Comparison of ENCODE assay signal across 26 mouse cellular contexts in the genomic region with DNA sequence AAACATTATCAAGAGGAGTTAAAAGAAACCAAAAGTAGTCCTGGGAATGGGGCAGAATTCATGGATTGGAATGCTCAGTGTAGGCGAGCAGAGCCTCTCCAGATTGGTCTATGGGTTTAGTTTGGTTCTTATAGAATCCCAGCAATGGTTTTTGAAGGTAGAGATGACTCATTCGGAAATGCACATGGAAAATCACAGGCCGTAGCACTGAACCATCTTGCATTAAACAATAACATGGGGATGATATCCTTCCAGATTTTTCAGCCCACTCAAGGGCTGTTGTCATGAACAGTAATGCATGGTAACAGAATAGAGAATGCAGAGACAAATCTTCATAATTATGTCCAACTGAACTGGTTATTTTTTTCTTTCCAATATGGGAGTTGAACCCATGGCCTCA.
A peak's percentile ranks its signal among the peaks of the same experiment; 100 is the strongest.
DNase-seq lines count a peak whose midpoint lies in the region; ATAC-seq and TF ChIP-seq lines count a peak whose summit lies in the region.
"Had no signal": no experiment of that assay in that cellular context is flagged by ENCODE, and none has a peak within 500 bp of the region (broad histone marks: within the 10 kb centered on the region; RNA-seq: fewer than 3 reads in every experiment).

No protein-coding gene starts in this region.

- peak; percentile 64; the same call in 1 of the 2 replicates for ATAC-seq in frontal cortex, adult (ENCODE audit: low TSS enrichment)
- ATAC-seq: activated CD4-positive, CD25-positive, alpha-beta regulatory T cell, adult 4 months; CD4-positive, CD25-positive, alpha-beta regulatory T cell, adult 4 months; forebrain, embryonic 14.5 days; forebrain, embryonic 16.5 days; Patski had no signal

- peak overlapping the region; percentile 75 for H3K27ac ChIP-seq in layer of hippocampus, adult 2 months
- H3K27ac ChIP-seq: embryonic facial prominence, embryonic 13.5 days; embryonic facial prominence, embryonic 15.5 days; forebrain, embryonic 10.5 days; forebrain, embryonic 12.5 days had no signal

- TF ChIP-seq CTCF in layer of hippocampus, adult 2 months (conservative IDR thresholded peaks at IDR 0.05): no peak

- no peak for DNase-seq in frontal cortex, postnatal 14 days (ENCODE audit: low spot score in 2 of 2)
- peak in 1 of 2 experiments; percentile 60 for DNase-seq in layer of hippocampus, adult 2 months (ENCODE audit: low spot score in 2 of 2)
- DNase-seq in layer of hippocampus, adult 11-12 months (ENCODE audit: low spot score): no peak
- peak; percentile 74 for DNase-seq in brain, adult 2 months (ENCODE audit: low read depth, low spot score)
- DNase-seq: adrenal gland, adult 8-10 months; adrenal gland, postnatal 14 days; adrenal gland, postnatal 36 days; B cell, adult 2 months; cerebellum, adult 11 months; cerebellum, adult 18-20 months; cerebellum, adult 8-10 months; cerebellum, adult 9-11 months; cerebellum, postnatal 14 days; cerebellum, postnatal 36 days; embryo, embryonic 11 days had no signal

- no peak overlapping the region for H3K4me3 ChIP-seq in layer of hippocampus, adult 2 months
- H3K4me3 ChIP-seq: embryonic facial prominence, embryonic 13.5 days; embryonic facial prominence, embryonic 15.5 days; erythroblast, embryonic 14.5 days; forebrain, embryonic 10.5 days; forebrain, embryonic 12.5 days had no signal
